Mouse (Mus musculus): ENCODE measurements around the gene Haghl.

Haghl gene

DNA sequence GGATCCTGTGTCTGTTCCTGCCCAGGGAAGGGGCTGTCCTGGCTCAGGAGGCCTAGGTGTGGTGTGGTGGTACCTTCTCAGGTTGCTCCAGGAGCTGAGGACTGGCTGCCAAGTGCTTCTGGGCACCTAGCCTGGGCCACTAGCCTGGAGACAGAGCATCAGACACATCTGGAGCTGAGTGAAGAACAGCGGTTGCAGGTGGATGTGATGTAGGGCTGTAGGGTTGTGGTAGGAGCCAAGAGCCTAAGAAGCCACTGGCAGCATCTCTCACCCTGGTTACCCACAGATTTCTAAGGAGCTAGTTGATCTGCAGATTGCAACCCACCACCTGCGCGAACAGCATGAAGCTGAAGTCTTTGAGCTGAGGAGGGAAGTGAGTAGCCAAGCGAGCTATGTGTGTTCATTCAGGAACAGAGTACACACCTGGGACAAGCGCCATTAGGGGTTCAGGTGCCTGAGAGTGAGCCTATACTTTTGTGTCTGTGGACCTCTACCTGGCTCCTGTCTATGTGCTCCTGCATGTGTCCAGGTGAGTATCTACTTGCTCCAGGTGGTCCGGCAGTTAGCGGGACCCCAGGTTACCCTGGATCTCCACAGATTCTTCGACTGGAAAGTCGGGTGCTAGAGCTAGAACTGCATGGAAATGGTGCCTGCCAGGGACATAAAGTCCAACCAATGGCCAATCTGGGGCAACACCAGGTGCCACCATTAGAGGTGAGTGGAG lies 1.5 kb upstream of the Haghl start:
- DNase-seq (ENCODE audit: low read depth, low spot score) = no peak

DNA sequence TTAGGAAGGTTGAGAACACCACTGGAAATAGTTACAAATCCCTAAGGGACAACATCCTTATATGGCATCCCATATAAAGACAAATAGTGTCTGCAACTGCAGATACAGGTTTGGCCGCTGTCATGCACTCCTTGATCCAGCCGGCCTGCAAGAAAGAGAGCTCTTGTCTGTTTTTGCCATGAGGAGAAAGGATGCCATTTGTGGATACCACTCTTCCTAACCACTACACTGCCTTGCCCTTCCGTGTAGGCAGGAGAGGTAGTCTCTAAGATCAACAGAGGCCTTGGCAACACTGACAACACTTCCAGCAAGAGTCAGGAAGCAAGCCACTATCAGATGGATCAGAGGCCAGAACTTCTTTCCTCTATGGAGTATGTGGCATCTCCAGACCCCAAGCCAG lies 807 bp upstream of the Haghl start, which contains the start of gene Ccdc78:
Gene Ccdc78, plus strand, starts transcription at position 301 of the 400 bp plus-strand sequence.
- no peak for DNase-seq (ENCODE audit: low read depth, low spot score)

DNA sequence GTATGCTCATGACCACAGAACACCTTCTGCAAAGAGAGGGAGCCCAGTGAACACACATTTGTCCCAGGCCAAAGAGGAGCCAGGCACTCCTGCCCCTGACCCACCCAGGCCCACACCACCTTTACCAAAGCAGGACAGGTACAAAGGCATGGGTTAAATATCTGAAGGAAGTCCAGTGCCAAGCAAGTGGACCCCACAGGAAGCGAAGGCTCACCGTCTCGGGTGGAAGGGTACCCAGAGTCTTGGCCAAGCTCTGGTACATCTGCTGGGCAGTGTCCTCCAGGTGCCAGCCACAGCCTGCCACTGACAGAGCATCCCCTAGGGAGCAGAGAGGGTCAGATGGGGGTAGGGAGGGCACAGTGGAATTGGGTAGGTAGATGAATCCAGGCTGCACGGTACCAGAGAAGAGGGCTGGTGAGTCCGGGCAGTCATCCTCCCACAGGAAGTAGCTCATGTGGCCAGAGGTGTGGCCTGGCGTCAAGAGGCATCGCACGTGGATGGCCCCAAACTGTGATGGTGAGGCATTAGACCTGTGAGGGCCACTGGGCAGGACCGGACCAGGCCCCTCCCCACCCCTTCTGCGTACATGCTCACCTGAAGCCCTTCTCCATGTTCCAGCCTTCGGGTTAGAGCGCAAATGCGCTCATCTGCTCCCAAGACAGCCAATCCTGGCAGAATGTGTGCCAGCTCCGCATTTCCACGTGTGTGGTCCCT lies 1.5 kb downstream of the Haghl start:
- DNase-seq (ENCODE audit: low read depth, low spot score) = no peak

DNA sequence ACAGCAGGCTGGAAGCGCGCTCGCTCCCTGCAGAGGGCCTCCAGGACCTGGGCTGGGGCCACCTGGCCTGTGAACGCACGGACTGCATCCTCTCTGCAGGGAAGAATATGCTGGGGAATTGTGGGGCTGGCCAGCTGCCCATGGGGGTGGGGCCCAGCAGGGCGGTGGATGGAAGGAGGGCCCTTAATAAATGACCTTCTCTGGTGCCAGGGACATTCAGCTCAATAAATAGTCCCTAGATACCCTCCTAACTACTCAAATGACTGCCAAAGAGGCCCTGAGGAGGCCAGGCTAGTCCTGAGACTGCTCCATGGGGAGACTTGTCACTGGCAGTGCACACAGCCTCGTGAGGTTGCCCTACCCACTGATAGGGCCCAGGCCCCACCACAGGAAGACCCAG lies 2.4 kb downstream of the Haghl start:
- no peak for DNase-seq (ENCODE audit: low read depth, low spot score)

DNA sequence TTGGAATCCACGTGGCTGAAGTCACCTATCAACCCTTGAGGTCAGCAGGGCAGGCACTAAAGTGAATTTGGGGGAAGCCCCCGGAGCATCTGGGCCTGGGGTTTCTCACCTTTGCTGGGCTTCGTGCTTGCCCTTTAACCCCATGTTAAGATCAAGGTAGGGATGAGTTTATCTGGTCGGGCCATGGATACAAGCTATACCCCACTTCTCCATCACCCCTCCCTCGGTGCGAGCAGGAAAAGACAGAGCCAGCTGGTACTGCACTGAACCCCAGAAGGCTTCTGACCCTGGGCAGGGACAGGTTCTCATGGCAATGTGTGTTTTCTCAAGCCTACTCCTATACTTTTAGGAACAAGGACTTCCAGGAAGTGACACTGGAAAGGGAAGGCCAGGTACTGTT lies 4.1 kb downstream of the Haghl start:
- no peak for DNase-seq (ENCODE audit: low read depth, low spot score)

DNA sequence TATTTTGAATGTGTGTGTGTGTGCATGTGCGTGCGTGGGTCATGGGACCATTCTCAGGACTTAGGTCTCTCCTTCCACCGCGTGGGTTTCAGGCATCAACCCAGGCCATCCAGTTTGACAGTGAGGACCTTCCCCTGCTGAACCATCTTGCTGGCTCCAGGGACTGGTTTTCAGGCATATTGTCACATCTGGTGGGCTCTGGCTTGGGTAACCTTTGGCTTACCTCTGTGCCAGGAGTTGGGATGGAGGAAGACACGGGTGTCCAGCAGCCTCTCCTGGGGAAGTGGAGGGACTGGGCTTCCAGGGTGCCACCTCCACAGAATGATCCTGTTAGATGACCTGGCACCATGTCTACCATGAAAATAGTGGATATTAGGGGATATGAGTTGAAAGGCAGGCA lies 7.5 kb downstream of the Haghl start:
- DNase-seq (ENCODE audit: low read depth, low spot score) = no peak

DNA sequence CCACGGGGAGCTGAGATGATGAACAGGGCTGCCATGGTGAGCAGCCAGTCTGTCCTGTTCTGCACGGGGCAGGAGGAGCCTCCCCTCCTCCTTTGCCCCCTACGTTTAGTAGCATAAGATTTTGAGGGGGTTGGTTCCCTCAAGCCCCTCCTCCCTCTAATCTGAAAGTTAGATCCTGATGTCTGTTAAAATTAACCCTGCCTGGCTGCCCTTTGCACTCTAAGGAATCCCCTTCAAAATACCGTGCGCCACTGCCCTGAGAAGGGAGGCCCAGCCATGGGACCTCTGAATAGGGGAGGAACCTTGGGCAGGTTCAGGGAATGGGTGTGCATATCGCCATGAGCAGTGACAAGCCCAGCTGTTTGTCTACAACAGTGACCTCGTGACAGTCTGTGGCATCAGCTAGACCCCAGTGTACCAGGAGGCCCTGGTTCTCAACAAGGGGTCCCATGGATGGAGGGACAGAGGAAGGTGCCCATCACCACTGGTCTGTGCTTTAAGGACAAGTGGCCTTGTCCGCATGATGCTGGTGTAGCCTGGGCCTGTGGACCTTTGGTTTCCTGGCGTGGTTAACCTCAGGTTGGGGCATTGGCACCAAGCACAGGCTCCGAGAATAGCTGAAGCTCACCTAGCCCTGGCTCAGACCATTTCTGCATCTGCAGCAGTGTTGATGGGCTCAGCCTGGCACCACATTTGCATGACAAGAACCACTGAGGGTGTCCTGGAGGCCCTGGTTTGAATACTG lies 10.0 kb downstream of the Haghl start:
- DNase-seq (ENCODE audit: low read depth, low spot score) = no peak

DNA sequence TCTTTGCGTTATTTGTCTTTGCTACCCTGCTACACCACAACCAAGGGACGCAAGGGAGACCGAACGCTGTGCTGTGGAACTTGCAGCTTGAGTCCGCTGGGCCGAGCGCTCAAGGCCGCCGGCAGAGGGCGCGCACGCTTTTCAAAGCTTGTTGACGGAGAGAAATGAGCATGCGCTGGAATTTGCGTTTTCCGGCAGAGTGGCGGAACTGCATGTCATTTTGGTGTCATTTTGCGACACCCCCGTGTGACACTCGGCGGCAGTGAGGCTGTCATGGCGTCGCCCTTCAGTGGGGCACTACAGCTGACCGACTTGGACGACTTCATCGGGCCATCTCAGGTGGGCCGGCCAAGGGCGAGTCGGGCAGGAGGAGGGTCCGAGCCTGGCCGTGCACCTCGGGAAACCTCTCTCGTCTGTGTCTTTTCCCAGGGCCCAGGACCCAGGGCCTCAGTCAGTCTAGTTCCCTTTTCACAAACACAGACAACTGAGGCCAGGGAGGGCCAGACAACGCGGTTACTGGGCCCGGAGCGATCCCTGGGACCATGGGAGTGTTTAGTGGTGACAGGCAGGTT lies 11.8 kb downstream of the Haghl start, which contains the start of gene Narfl:
Gene Narfl, plus strand, starts transcription at position 228 of the 572 bp plus-strand sequence.
- DNase-seq (ENCODE audit: low read depth, low spot score) = peak; percentile 99

DNA sequence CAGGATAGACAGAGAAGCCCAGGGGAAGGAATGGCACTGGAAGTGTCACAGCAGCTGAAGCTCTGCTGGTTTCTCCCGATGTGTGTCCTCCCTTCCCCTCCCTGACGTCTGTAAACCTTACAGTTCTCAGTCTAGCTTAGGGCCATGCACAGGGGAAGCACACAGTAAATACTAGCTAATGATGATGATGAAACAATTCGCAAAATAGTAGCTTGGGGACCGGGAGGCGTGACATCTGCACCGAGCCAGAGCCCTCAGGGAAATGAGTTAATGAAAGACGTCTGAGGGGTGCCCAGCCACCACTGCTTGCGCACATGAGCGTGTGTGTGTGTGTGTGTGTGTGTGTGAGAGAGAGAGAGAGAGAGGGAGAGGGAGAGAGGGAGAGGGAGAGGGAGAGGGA lies 16.1 kb downstream of the Haghl start:
- no peak for DNase-seq (ENCODE audit: low read depth, low spot score)

DNA sequence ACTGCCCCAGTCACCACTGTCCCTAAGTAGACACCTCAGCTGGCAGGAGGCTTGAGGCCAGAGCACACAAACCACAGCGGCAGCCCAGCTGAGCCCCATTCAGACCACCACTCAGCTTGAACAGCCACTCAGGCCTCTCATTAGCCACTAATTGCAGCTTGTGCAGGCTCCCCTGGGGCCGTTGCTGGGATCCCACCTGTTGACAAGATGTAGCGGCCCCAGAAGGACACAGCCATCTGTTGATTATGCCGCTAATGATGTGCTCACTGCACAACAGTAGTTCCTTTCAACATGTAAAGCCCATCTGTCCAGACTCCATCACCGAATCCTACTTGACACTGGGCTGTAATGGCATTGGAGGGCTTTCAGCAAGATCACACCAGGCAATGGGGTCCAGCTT lies 19.6 kb downstream of the Haghl start:
- no peak for DNase-seq (ENCODE audit: low read depth, low spot score)

DNA sequence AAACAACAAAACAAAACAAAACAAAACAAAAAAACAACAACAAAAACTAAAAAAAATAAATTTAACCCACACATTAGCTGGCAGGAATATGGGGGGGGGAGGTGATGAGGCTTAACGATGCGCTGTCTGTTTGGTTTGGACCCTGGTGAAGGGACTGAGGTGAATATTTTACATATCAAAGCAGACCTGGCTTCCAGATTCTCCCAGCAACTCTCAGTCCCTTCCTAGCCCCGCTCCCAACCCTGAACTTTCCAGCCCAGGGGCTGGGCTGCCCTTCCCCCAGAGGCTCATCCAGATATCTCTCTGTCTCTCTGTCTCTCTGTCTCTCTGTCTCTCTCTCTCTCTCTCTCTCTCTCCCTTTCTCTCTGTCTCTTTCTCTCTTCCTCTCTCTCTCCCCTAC lies 22.9 kb downstream of the Haghl start:
- DNase-seq (ENCODE audit: low read depth, low spot score) = no peak

DNA sequence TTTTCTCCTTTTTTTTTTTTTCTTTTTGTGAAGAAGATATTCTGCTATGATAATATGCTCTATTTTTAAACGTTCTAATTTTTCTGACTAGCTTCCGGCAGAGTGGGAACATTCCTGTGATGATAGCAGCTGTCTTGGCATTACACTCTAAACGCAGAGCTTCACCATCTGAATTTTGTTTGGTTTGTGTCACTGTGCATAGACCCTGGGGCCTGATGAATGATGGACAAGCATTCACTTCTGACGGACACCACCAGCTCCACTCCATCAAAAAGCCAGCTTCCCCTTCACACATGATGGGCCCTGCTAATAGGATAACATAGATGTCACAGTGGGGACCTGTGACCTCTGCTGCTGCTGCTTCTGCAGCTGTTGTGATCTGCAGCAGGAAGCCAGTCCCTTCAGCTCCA lies 23.9 kb downstream of the Haghl start:
- no peak for DNase-seq (ENCODE audit: low read depth, low spot score)

DNA sequence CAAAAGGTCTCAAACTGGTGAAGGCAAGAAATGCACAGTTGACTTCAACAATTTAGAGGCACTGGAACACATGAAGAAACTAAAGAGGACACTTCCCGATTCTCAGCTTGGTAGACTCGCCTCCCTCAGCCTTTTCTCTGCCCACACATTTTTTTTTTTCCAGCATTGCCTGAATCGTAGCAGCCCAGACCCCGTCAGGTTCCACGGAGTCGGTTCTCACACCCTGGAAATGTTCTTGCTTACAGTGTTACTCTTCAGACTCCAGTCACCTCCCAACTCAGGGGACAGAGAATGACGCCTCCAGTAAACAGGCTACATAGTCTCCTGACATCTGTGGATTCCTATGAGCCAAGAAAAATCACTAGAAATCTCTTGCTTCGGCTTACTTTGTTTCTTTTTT lies 25.3 kb downstream of the Haghl start:
- DNase-seq (ENCODE audit: low read depth, low spot score) = no peak

DNA sequence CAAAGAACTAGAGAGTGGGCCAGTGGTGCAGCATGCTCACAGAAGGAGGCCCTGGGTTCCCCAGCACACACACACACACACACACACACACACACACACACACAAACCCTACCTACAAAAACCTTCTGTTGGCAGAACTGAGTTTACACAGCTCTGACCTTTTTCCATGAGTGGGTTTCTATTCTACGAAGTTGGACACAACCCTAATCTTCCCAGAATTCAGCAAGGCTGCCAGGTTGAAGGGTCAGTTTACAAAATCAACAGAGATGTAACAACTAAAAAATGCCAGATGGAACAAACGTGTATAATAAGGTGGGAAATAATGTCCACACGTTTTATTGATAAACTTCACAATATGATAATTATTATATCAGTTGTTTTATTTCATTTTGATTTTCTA lies 27.8 kb downstream of the Haghl start:
- no peak for DNase-seq (ENCODE audit: low read depth, low spot score)

DNA sequence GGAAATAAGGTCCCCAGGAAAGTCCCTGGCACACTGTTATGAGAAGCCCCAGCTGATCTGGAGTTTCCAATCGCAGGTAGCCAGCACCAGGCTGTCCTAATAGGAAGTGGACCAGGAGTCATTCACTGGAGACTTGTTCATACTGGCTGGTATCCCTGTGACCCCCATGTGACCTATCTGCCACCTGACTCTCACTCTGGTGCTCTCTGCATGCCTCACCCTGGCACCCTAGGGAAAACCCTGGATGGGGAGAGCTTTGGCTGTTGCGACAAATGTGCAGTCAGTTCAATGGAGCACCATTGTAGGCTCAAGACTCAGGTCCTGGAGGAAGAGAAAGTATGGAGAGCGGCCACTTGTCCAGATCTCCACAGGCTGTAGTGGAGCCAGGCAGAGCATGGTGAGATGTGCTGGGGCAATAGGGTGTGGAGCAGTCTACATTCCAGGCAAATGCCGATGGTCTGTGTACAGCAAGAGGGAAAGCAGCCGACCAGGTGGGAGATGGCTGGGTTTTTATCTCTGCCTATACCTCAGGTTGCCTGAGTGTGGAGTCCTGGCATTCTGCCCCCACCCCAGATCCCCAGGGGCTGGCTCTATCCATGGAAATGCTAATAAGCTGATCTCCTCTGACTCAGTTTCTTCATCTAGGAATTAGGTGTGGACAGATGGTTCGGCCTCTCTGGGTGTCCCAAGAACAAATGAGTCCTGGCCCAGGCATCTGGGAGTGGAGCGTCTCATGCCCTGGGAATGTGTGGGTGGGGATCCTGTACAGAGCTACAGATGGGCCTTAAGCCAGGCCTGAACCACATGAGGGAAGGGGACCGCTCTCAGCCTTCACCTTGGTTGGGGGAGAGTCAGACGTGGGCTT lies 28.9 kb downstream of the Haghl start:
- DNase-seq (ENCODE audit: low read depth, low spot score) = no peak

DNA sequence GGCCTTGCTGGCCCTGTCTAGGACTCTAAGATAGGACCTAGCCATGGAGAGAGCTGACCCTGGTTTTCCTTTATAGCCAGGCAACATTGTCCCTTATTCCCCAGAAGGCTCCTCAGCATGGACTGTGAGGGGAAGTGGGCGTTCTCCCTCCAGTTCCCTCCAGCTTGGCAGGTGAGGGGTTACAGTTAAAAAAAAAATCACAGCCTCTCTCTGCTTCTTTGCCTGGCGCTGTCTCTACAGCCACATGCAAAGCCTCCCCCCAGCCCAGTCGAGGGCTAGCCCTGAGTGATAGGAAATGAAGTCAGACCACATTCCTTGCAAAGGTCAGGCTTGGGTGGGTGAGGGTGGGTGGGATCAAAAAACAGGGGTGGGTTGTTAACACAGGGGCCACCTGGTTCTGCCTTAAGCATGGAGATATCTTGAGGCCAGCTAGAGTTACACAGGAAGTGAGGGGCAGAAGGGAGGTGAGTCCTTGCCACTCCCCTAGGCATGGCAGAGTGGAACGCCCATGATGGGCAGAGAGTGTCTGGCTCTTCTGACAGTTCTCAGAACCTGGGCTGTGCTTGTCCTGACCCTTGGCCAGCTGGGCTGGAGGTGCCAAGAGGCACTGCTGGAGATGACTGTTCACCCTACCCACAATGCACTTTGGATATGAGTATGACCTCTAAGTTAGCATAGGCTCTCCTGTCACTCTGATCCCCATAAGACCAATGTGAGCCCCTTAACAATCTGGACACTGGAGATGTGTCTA lies 29.7 kb downstream of the Haghl start:
- DNase-seq (ENCODE audit: low read depth, low spot score) = no peak

DNA sequence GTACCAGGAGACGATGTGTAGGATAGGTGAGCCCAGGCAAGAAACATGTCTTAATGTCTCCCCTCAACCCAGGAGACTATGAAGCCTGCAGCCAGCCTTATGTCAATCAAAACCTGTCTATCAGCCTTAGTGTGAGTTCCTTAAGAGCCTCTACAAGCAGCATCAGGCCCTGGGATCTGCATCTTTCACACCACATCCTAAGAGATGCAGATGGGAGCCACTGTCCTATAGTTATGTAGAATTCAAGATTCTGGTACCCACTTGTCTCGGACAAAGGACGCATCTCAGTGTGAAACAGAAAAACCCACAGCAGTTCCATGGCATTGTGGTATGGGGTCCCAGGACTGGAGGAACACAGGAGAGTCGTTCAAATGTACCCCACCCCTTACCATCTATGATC lies 30.4 kb downstream of the Haghl start:
- DNase-seq (ENCODE audit: low read depth, low spot score) = no peak

DNA sequence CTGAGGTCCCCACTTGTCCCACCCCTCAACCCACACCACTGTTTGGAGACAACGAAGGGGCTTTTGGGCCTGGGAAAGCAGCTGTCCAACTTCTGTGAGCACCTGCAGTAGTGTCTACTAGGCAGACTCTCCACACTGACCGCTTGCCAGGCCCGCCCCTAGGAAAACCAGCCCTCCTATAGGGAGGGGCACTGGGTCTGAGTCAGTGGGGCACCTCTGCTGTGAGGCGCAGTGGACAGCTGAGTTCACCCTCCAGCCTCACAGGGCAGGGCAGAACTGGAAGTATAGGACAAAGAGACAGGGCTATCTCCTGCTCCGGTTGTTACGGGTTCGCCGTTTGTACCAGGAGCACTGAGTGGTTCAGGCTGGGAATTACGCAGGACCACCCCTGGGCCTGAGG lies 31.2 kb downstream of the Haghl start, which contains the start of gene Msln:
Gene Msln, minus strand, starts transcription at position 138 of the 400 bp plus-strand sequence.
- DNase-seq (ENCODE audit: low read depth, low spot score) = no peak

DNA sequence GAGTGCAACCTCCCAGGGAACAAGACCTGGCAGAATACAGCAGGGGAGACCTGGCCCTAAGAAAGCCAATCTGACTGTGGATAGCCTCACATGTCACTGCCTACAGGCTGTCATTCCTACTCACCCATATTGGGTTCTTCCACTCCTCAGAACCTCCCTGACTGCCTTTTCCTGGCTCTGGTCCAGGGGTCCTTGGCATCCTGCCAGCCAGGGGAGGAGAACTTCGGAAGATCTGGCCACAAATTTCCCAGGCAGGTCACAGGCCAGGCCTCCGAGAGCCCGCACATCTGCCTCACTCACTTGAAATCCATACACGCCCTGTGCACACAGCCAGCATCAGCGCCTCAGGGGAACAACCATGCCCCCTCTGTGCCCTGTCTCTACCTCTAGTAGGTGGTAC lies 34.0 kb downstream of the Haghl start:
- DNase-seq (ENCODE audit: low read depth, low spot score) = no peak

DNA sequence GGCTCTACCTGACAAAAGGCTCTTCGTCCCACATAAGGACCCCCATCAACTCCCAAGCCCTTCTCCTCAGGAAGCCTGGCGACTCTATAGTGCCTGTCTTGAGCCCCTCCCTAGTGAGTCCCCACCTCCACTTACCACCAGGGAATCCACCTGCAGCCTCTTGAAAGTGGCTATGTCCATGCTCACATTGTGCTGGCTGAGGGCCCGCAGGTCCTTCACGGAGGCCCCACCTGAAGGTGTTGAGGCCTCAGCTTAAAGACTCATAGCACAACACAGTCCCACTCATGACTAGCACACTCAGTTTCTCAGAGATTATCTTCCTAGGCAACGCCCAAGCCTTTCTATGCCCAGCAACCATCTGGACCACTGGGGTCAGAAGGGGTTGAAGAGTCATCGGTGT lies 36.2 kb downstream of the Haghl start:
- DNase-seq (ENCODE audit: low read depth, low spot score) = no peak

Data from CD4-positive, CD25-positive, alpha-beta regulatory T cell, adult 2 months (primary cell).